Mouse (Mus musculus): ENCODE data around the gene Ppef2.
"Not testable (repeated sequence)": the region's sequence is repeated elsewhere in the genome, so short reads cannot be mapped to it uniquely, and the experiment has no call there.

The Ppef2 gene

DNA sequence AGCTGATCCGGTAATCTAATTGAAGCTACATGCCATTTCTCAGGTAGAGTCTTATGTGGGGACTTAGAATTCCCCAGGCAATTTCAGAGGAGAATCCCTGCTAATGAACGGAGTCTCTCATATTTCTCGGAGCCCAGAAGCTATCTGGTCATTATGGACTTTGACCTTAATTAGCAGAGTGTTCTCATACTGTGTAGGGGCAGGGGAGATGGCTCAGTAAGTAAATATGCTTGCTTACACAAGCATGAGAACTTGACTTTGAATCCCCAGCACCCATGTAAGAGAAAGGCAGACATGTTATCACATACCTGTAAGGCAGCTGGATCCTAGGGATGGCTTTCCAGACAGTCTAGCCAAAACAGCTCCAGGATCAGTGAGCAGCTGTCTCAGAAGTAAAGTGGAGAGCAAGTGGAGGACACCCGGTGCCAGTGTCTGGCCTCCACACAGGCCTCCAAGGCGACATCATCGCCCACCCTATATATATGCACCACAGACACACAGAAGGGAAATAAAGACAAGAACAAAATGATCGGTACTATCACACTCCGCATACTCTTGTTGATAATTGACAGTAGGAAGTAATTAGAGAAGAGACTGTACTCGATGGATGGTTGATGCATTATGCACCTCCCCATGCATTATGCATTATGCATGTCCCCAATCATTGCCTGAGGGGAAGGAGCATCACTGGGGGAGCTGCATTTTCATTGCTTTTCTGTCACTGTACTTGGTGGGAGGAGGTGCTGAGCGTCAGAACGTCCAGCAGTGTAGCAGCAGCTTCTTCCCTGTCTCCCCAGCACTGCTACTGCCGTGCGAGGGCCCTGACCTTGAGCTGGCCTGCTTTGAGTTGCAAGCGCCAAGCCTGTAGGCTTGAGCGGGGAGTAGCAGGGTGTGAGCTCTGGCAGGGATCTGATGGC is 58.9 kb downstream of the Ppef2 start:
- no peak for DNase-seq (ENCODE audit: low read depth, low spot score)

DNA sequence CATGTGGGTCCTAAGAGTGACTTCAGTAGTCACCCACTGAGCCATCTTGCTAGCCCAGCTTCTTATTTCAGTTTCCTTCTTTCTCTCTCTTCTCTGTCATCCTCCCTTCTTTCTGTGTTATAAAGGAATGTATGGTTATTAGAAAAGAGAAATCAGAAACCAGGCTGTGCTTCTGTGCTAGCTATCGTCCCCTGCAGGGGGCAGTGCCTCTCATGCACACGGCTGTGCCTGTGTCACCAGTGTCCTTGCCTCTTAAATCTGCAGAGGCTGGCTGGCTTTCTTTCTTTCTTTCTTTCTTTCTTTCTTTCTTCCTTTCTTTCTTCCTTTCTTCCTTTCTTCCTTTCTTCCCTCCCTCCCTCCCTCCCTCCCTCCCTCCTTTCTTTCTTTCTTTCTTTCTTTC is 60.4 kb downstream of the Ppef2 start:
- DNase-seq (ENCODE audit: low read depth, low spot score) = not testable (repeated sequence)

GRCm38 (mm10) chr5:92188881-92189483 is 67.1 kb downstream of the Ppef2 start:
- DNase-seq (ENCODE audit: low read depth, low spot score) = no peak

GRCm38 (mm10) chr5:92183071-92183830 is 72.8 kb downstream of the Ppef2 start:
- DNase-seq (ENCODE audit: low read depth, low spot score) = no peak
